Mouse (Mus musculus): ENCODE results near the gene Nfkbib.

The Nfkbib gene

GRCm38 (mm10) chr7:28766910-28767309 is 402 bp downstream of the Nfkbib start:
- DNase-seq (ENCODE audit: low spot score), result no peak

GRCm38 (mm10) chr7:28766173-28766879 is 986 bp downstream of the Nfkbib start, which contains the start of gene Sirt2:
Gene Sirt2, plus strand, starts transcription at chr7:28766735.
- DNase-seq (ENCODE audit: low spot score), result peak; percentile 99

GRCm38 (mm10) chr7:28765211-28765610 is 2.1 kb downstream of the Nfkbib start:
- no peak for DNase-seq (ENCODE audit: low spot score)

GRCm38 (mm10) chr7:28761907-28762306 is 5.4 kb downstream of the Nfkbib start:
- DNase-seq (ENCODE audit: low spot score), result no peak

GRCm38 (mm10) chr7:28758623-28759022 is 8.7 kb downstream of the Nfkbib start:
- DNase-seq (ENCODE audit: low spot score), result no peak

GRCm38 (mm10) chr7:28756079-28756478 is 11.2 kb downstream of the Nfkbib start, which contains the start of gene Ccer2:
Gene Ccer2, plus strand, starts transcription at chr7:28756174.
- no peak for DNase-seq (ENCODE audit: low spot score)

GRCm38 (mm10) chr7:28749935-28750334 is 17.4 kb downstream of the Nfkbib start:
- no peak for DNase-seq (ENCODE audit: low spot score)

- peak; percentile 97 for DNase-seq (ENCODE audit: low spot score)
Observed at GRCm38 (mm10) chr7:28741709-28742438, 25.4 kb downstream of the Nfkbib start, which contains the start of the genes Mrps12 and Sars2. Gene Mrps12, minus strand, starts transcription at chr7:28741820. Gene Sars2, plus strand, starts transcription at chr7:28741992.

- no peak for DNase-seq (ENCODE audit: low spot score)
Observed at GRCm38 (mm10) chr7:28741368-28741708, 26.0 kb downstream of the Nfkbib start.

- no peak for DNase-seq (ENCODE audit: low spot score)
Observed at GRCm38 (mm10) chr7:28740949-28741348, 26.4 kb downstream of the Nfkbib start.

- no peak for DNase-seq (ENCODE audit: low spot score)
Observed at GRCm38 (mm10) chr7:28739829-28740228, 27.5 kb downstream of the Nfkbib start.

GRCm38 (mm10) chr7:28735701-28736100 is 31.6 kb downstream of the Nfkbib start:
- no peak for DNase-seq (ENCODE audit: low spot score)

GRCm38 (mm10) chr7:28733211-28733610 is 34.1 kb downstream of the Nfkbib start:
- DNase-seq (ENCODE audit: low spot score), result no peak

- DNase-seq (ENCODE audit: low spot score), result peak; percentile 88
Observed at GRCm38 (mm10) chr7:28732341-28733142, 34.8 kb downstream of the Nfkbib start.

- DNase-seq (ENCODE audit: low spot score), result no peak
Observed at GRCm38 (mm10) chr7:28727649-28728340, 39.5 kb downstream of the Nfkbib start.

- peak; percentile 57 for DNase-seq (ENCODE audit: low spot score)
Observed at GRCm38 (mm10) chr7:28726600-28726999, 40.7 kb downstream of the Nfkbib start.

GRCm38 (mm10) chr7:28724613-28725012 is 42.7 kb downstream of the Nfkbib start:
- DNase-seq (ENCODE audit: low spot score), result no peak

GRCm38 (mm10) chr7:28722079-28722478 is 45.2 kb downstream of the Nfkbib start:
- no peak for DNase-seq (ENCODE audit: low spot score)

- no peak for DNase-seq (ENCODE audit: low spot score)
Observed at GRCm38 (mm10) chr7:28720753-28721537, 46.4 kb downstream of the Nfkbib start.

- DNase-seq (ENCODE audit: low spot score), result no peak
Observed at GRCm38 (mm10) chr7:28719650-28720049, 47.7 kb downstream of the Nfkbib start.

- peak; percentile 74 for DNase-seq (ENCODE audit: low spot score)
Observed at GRCm38 (mm10) chr7:28719159-28719558, 48.2 kb downstream of the Nfkbib start.

Measured in yolk sac, embryonic 10.5 days (tissue).